Mouse (Mus musculus) c-Kit-positive CD71-negative TER-119-negative erythroid progenitor cells, embryonic 14.5 days (primary cell): ENCODE results near the gene Ranbp3.
"Not testable (repeated sequence)": the region's sequence is repeated elsewhere in the genome, so short reads cannot be mapped to it uniquely, and the experiment has no call there.

Experiments used
- DNase-seq: peaks from one replicate; pipeline ENCODE4 v3.0.0-alpha.2; 2013; ENCODE audit warnings: low read depth

The Ranbp3 gene

GRCm38 (mm10) chr17:56672941-56673646, at the start of gene Ranbp3:
Gene Ranbp3 (plus strand): TSS chr17:56673294.
- DNase-seq: peak; percentile 99

GRCm38 (mm10) chr17:56625495-56625894, 47.6 kb upstream of the Ranbp3 start:
- DNase-seq: no peak

- no peak for DNase-seq
These were observed 46.8 kb upstream of the Ranbp3 start for GRCm38 (mm10) chr17:56626260-56626659.

GRCm38 (mm10) chr17:56626754-56627470, 46.2 kb upstream of the Ranbp3 start, which contains the start of gene Lonp1:
Gene Lonp1 (minus strand): TSS chr17:56626887.
- peak; percentile 98 for DNase-seq

GRCm38 (mm10) chr17:56627530-56628277, 45.4 kb upstream of the Ranbp3 start, which contains the start of gene Catsperd:
Gene Catsperd (plus strand): TSS chr17:56628143.
- DNase-seq: no peak

- not testable (repeated sequence) for DNase-seq
These were observed 43.0 kb upstream of the Ranbp3 start for GRCm38 (mm10) chr17:56629800-56630781.

- DNase-seq: no peak
These were observed 41.3 kb upstream of the Ranbp3 start for GRCm38 (mm10) chr17:56631807-56632206.

- DNase-seq: no peak
These were observed 39.1 kb upstream of the Ranbp3 start for GRCm38 (mm10) chr17:56634023-56634422.

- DNase-seq: no peak
These were observed 29.9 kb upstream of the Ranbp3 start for GRCm38 (mm10) chr17:56643237-56643636.

- no peak for DNase-seq
These were observed 25.5 kb upstream of the Ranbp3 start for GRCm38 (mm10) chr17:56647546-56647945.

- no peak for DNase-seq
These were observed 21.3 kb upstream of the Ranbp3 start for GRCm38 (mm10) chr17:56651801-56652200.

- DNase-seq: no peak
These were observed 18.3 kb upstream of the Ranbp3 start for GRCm38 (mm10) chr17:56654771-56655170.

- DNase-seq: no peak
These were observed 17.8 kb upstream of the Ranbp3 start for GRCm38 (mm10) chr17:56655311-56655710.

GRCm38 (mm10) chr17:56656171-56656570, 16.9 kb upstream of the Ranbp3 start:
- no peak for DNase-seq

- no peak for DNase-seq
These were observed 9.4 kb upstream of the Ranbp3 start for GRCm38 (mm10) chr17:56663659-56664058.

GRCm38 (mm10) chr17:56664333-56664732, 8.8 kb upstream of the Ranbp3 start:
- DNase-seq: no peak

GRCm38 (mm10) chr17:56666384-56666783, 6.7 kb upstream of the Ranbp3 start:
- no peak for DNase-seq

- DNase-seq: no peak
These were observed 5.5 kb upstream of the Ranbp3 start for GRCm38 (mm10) chr17:56667591-56667990.

- peak; percentile 80 for DNase-seq
These were observed 4.5 kb upstream of the Ranbp3 start for GRCm38 (mm10) chr17:56668384-56669144.

GRCm38 (mm10) chr17:56669766-56670165, 3.3 kb upstream of the Ranbp3 start:
- DNase-seq: no peak
